Mouse (Mus musculus): ENCODE results near the gene R3hcc1l. TPM values are rescaled to one million over a fixed set of nuclear protein-coding genes. Genes with fewer than 3 reads are reported as not detected.

R3hcc1l gene
- polyA plus RNA-seq, 1 experiment from 2014 or later, result 13.7 TPM

- Histone ChIP-seq H3K27me3 (ENCODE audit: control insufficient read depth, insufficient read depth, low read depth, low read length) (peaks cover 14% of the 10 kb centered on the region), H3K36me3 (ENCODE audit: control insufficient read depth, insufficient read depth, low read length) (no peaks in the 10 kb centered on the region), H3K4me1 (ENCODE audit: control insufficient read depth, insufficient read depth, low read length) (0 out of 2 replicates have a peak, but pooled peaks cover 2% of the 10 kb centered on the region), H3K4me2 (ENCODE audit: low read length) (no peak overlapping the region), H3K27ac (ENCODE audit: low read length) (no peak overlapping the region), H3K9me3 (replicated peaks; ENCODE audit: control insufficient read depth, low read length, poor library complexity, severe bottlenecking) (no peaks in the 10 kb centered on the region), H3K4me3 (ENCODE audit: low read depth, low read length) (no peak overlapping the region), H3K9ac (ENCODE audit: low read depth, low read length) (no peak overlapping the region)
- ATAC-seq, result no peak
- WGBS, result 82% methylated on average over 7 of the region's 7 CpGs
Observed at GRCm38 (mm10) chr19:42613647-42614225, 95.2 kb downstream of the R3hcc1l start.

DNA sequence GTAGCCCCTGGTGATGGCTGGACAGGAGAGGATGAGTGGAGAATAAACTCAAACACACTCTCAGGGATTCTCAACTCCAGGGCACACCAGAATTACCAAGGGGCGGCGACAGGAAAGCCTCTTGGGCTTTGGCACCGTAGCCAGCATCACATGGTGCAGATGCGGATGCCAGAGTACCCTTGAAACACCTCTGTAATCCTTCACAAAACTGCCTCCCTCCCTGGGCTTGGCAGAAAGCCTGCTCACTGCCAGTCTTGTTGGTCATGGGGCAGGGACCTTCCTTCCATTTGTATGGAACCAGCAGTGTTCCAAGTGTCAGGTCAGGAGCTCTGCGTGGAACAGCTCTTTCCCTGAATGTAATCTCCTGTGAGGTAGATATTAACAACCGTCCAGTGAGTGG lies 109.5 kb downstream of the R3hcc1l start:
- Histone ChIP-seq H3K27ac (ENCODE audit: low read length) (no peak overlapping the region), H3K4me2 (ENCODE audit: low read length) (no peak overlapping the region), H3K4me1 (ENCODE audit: control insufficient read depth, insufficient read depth, low read length) (no peaks in the 10 kb centered on the region), H3K36me3 (ENCODE audit: control insufficient read depth, insufficient read depth, low read length) (no peaks in the 10 kb centered on the region), H3K27me3 (ENCODE audit: control insufficient read depth, insufficient read depth, low read depth, low read length) (no peaks in the 10 kb centered on the region), H3K4me3 (ENCODE audit: low read depth, low read length) (no peak overlapping the region), H3K9me3 (replicated peaks; ENCODE audit: control insufficient read depth, low read length, poor library complexity, severe bottlenecking) (no peaks in the 10 kb centered on the region), H3K9ac (ENCODE audit: low read depth, low read length) (no peak overlapping the region)
- ATAC-seq, result no peak
- 81% methylated on average over 6 of the region's 6 CpGs for WGBS

DNA sequence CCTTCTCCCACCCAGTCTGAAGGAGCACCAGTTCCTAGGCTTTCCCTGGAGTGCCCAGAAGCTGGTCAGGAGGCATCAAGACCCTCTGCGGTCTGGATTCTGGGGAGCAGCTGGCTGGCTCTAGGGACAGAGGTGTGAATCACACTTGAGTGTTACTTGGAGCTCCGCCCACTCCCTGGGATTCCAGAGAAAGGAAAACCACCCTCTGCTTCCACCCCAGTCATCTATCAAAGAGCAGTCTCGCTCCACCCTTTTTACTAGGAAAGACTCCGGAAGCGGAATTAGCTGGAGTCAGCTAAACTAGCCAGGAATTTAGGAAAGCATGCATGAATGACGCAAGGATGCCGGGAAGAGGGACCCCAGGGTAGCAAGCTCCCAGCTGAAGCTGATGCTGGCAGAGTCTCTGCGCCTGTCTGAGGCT lies 113.0 kb downstream of the R3hcc1l start:
- Histone ChIP-seq H3K36me3 (ENCODE audit: control insufficient read depth, insufficient read depth, low read length) (no peaks in the 10 kb centered on the region), H3K4me1 (ENCODE audit: control insufficient read depth, insufficient read depth, low read length) (peaks cover 2% of the 10 kb centered on the region; the same call in 1 of the 2 replicates), H3K27me3 (ENCODE audit: control insufficient read depth, insufficient read depth, low read depth, low read length) (no peaks in the 10 kb centered on the region), H3K9me3 (replicated peaks; ENCODE audit: control insufficient read depth, low read length, poor library complexity, severe bottlenecking) (no peaks in the 10 kb centered on the region), H3K4me2 (ENCODE audit: low read length) (peak overlapping the region; percentile 13; the same call in 1 of the 2 replicates), H3K4me3 (ENCODE audit: low read depth, low read length) (no peak overlapping the region), H3K27ac (ENCODE audit: low read length) (no peak overlapping the region), H3K9ac (ENCODE audit: low read depth, low read length) (no peak overlapping the region)
- ATAC-seq, result no peak
- 26% methylated on average over 8 of the region's 8 CpGs for WGBS

DNA sequence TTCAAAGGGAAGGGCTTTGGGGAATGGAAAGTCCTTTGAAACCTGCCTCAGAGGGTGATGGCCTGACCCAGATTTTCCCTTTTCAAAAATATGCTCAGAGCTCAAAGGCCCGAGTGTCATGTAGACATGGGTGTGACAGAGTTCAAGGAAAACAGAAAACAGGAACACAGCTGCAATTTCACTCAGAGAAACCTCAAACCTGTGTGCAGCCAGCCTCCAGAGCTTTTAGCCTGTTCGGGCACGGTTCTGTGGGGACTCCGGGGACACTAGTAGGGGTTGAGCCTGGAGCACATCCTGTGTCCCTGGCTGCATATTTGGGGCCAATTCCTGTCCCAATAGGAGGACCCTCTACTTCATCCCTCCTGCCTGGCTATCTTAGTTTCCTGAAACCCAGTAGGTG lies 113.7 kb downstream of the R3hcc1l start:
- H3K27me3 ChIP-seq (ENCODE audit: control insufficient read depth, insufficient read depth, low read depth, low read length), result no peaks in the 10 kb centered on the region
- 79% methylated on average over 4 of the region's 4 CpGs for WGBS

DNA sequence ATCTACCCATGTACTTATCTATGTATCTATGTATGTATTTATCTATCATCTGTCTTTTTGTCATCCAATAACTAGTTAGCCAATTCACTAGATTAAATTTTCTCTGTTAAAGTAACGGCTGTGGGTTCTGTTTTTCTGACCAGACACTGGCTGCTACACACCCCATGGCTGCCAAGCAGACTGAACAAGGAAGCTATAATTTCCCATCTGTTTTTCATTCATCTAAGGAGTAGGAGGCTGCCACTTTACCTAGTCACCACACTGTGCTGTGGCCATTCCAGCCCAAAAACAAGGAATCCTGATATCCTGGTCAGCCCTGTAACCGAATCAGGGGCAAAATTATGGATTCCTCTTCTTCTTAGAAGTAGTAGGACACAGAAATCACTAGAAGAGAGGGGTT lies 115.1 kb downstream of the R3hcc1l start:
- Histone ChIP-seq H3K4me2 (ENCODE audit: low read length) (no peak overlapping the region), H3K27me3 (ENCODE audit: control insufficient read depth, insufficient read depth, low read depth, low read length) (no peaks in the 10 kb centered on the region), H3K4me1 (ENCODE audit: control insufficient read depth, insufficient read depth, low read length) (peaks cover 2% of the 10 kb centered on the region; the same call in 1 of the 2 replicates), H3K9ac (ENCODE audit: low read depth, low read length) (no peak overlapping the region), H3K4me3 (ENCODE audit: low read depth, low read length) (no peak overlapping the region), H3K36me3 (ENCODE audit: control insufficient read depth, insufficient read depth, low read length) (no peaks in the 10 kb centered on the region), H3K27ac (ENCODE audit: low read length) (no peak overlapping the region), H3K9me3 (replicated peaks; ENCODE audit: control insufficient read depth, low read length, poor library complexity, severe bottlenecking) (no peaks in the 10 kb centered on the region)
- no peak for ATAC-seq
- 80% methylated on average over 2 of the region's 2 CpGs for WGBS

More for the DNA sequence above, 113.7 kb downstream of the R3hcc1l start:
- Histone ChIP-seq H3K4me3 (ENCODE audit: low read depth, low read length) (no peak overlapping the region), H3K9ac (ENCODE audit: low read depth, low read length) (no peak overlapping the region), H3K27ac (ENCODE audit: low read length) (no peak overlapping the region), H3K4me2 (ENCODE audit: low read length) (no peak overlapping the region), H3K4me1 (ENCODE audit: control insufficient read depth, insufficient read depth, low read length) (peaks cover 2% of the 10 kb centered on the region; the same call in 1 of the 2 replicates), H3K36me3 (ENCODE audit: control insufficient read depth, insufficient read depth, low read length) (no peaks in the 10 kb centered on the region), H3K9me3 (replicated peaks; ENCODE audit: control insufficient read depth, low read length, poor library complexity, severe bottlenecking) (no peaks in the 10 kb centered on the region)
- ATAC-seq, result no peak

DNA sequence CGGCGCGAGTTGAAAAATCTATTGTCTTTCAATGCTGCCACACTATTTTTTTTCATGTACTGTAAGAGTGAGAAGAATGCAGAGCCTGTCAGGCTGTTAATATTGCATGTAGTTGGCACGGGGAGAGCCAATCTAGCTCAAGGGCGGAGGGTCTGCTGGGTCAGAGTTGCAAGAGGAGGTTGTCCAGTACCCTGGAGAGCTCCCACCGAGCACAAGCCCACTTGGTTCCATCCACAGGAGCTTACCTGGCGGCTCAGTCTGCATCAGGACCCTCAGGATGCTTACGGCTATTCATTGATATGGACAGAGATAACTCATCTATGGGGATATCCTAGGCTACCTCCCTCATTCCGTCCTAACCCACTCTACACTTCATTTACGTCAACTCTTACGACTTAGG lies 118.1 kb downstream of the R3hcc1l start:
- H3K4me2 ChIP-seq (ENCODE audit: low read length), result no peak overlapping the region
- no peaks in the 10 kb centered on the region for H3K27me3 ChIP-seq (ENCODE audit: control insufficient read depth, insufficient read depth, low read depth, low read length)
- no peaks in the 10 kb centered on the region for H3K9me3 ChIP-seq (replicated peaks; ENCODE audit: control insufficient read depth, low read length, poor library complexity, severe bottlenecking)
- no peak overlapping the region for H3K27ac ChIP-seq (ENCODE audit: low read length)
- no peaks in the 10 kb centered on the region for H3K36me3 ChIP-seq (ENCODE audit: control insufficient read depth, insufficient read depth, low read length)
- H3K4me3 ChIP-seq (ENCODE audit: low read depth, low read length), result no peak overlapping the region
- WGBS, result 52% methylated on average over 11 of the region's 11 CpGs
- peaks cover 2% of the 10 kb centered on the region; the same call in 1 of the 2 replicates for H3K4me1 ChIP-seq (ENCODE audit: control insufficient read depth, insufficient read depth, low read length)
- no peak for ATAC-seq
- no peak overlapping the region for H3K9ac ChIP-seq (ENCODE audit: low read depth, low read length)

GRCm38 (mm10) chr19:42638604-42639481 lies 120.3 kb downstream of the R3hcc1l start:
- WGBS, result 64% methylated on average over 8 of the region's 8 CpGs

DNA sequence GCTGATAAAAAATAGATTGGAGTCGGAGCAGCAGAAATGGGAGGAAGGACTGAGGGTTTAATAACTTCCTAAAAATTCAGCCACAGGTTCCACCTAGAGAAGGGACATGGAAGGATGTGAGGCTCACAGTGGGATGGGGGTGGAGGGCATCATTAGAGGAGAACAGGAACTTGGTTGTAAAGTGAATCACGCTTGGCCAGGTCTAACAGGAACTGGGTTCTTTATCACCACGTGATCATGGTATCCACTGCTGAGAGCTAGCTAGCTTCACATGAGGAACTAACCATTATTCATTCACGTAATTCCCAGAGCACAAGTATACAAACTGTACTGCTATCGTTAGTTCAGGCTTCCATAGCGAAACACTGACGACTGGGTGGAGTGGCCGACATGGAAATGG lies 121.0 kb downstream of the R3hcc1l start:
- Histone ChIP-seq H3K27ac (ENCODE audit: low read length) (no peak overlapping the region), H3K36me3 (ENCODE audit: control insufficient read depth, insufficient read depth, low read length) (no peaks in the 10 kb centered on the region), H3K4me1 (ENCODE audit: control insufficient read depth, insufficient read depth, low read length) (peaks cover 2% of the 10 kb centered on the region; the same call in 1 of the 2 replicates), H3K9me3 (replicated peaks; ENCODE audit: control insufficient read depth, low read length, poor library complexity, severe bottlenecking) (no peaks in the 10 kb centered on the region), H3K9ac (ENCODE audit: low read depth, low read length) (no peak overlapping the region), H3K4me2 (ENCODE audit: low read length) (no peak overlapping the region), H3K27me3 (ENCODE audit: control insufficient read depth, insufficient read depth, low read depth, low read length) (no peaks in the 10 kb centered on the region), H3K4me3 (ENCODE audit: low read depth, low read length) (no peak overlapping the region)
- WGBS, result 84% methylated on average over 8 of the region's 8 CpGs
- no peak for ATAC-seq

More at GRCm38 (mm10) chr19:42638604-42639481, 120.3 kb downstream of the R3hcc1l start:
- Histone ChIP-seq H3K27me3 (ENCODE audit: control insufficient read depth, insufficient read depth, low read depth, low read length) (no peaks in the 10 kb centered on the region), H3K4me2 (ENCODE audit: low read length) (no peak overlapping the region), H3K9me3 (replicated peaks; ENCODE audit: control insufficient read depth, low read length, poor library complexity, severe bottlenecking) (no peaks in the 10 kb centered on the region), H3K27ac (ENCODE audit: low read length) (no peak overlapping the region), H3K36me3 (ENCODE audit: control insufficient read depth, insufficient read depth, low read length) (no peaks in the 10 kb centered on the region), H3K9ac (ENCODE audit: low read depth, low read length) (no peak overlapping the region), H3K4me3 (ENCODE audit: low read depth, low read length) (no peak overlapping the region), H3K4me1 (ENCODE audit: control insufficient read depth, insufficient read depth, low read length) (peaks cover 2% of the 10 kb centered on the region; the same call in 1 of the 2 replicates)
- no peak for ATAC-seq

GRCm38 (mm10) chr19:42640211-42640610 lies 121.7 kb downstream of the R3hcc1l start:
- Histone ChIP-seq H3K4me2 (ENCODE audit: low read length) (no peak overlapping the region), H3K4me3 (ENCODE audit: low read depth, low read length) (no peak overlapping the region), H3K9ac (ENCODE audit: low read depth, low read length) (no peak overlapping the region), H3K36me3 (ENCODE audit: control insufficient read depth, insufficient read depth, low read length) (no peaks in the 10 kb centered on the region), H3K9me3 (replicated peaks; ENCODE audit: control insufficient read depth, low read length, poor library complexity, severe bottlenecking) (no peaks in the 10 kb centered on the region), H3K27me3 (ENCODE audit: control insufficient read depth, insufficient read depth, low read depth, low read length) (no peaks in the 10 kb centered on the region), H3K4me1 (ENCODE audit: control insufficient read depth, insufficient read depth, low read length) (peaks cover 2% of the 10 kb centered on the region; the same call in 1 of the 2 replicates), H3K27ac (ENCODE audit: low read length) (no peak overlapping the region)
- WGBS, result 80% methylated on average over 9 of the region's 9 CpGs
- no peak for ATAC-seq
